Mouse (Mus musculus): ENCODE measurements around the gene Cdkn2aip. TPM values are rescaled to one million over a fixed set of nuclear protein-coding genes. Genes with fewer than 3 reads are reported as not detected.
A peak's percentile ranks its signal among the peaks of the same experiment; 100 is the strongest.

Gene Cdkn2aip
- polyA plus RNA-seq (2015; fragmentation: Nextera tagmentation; extraction: Ambion mirVana): 13.5 and 16.1 TPM in 2 replicates

DNA sequence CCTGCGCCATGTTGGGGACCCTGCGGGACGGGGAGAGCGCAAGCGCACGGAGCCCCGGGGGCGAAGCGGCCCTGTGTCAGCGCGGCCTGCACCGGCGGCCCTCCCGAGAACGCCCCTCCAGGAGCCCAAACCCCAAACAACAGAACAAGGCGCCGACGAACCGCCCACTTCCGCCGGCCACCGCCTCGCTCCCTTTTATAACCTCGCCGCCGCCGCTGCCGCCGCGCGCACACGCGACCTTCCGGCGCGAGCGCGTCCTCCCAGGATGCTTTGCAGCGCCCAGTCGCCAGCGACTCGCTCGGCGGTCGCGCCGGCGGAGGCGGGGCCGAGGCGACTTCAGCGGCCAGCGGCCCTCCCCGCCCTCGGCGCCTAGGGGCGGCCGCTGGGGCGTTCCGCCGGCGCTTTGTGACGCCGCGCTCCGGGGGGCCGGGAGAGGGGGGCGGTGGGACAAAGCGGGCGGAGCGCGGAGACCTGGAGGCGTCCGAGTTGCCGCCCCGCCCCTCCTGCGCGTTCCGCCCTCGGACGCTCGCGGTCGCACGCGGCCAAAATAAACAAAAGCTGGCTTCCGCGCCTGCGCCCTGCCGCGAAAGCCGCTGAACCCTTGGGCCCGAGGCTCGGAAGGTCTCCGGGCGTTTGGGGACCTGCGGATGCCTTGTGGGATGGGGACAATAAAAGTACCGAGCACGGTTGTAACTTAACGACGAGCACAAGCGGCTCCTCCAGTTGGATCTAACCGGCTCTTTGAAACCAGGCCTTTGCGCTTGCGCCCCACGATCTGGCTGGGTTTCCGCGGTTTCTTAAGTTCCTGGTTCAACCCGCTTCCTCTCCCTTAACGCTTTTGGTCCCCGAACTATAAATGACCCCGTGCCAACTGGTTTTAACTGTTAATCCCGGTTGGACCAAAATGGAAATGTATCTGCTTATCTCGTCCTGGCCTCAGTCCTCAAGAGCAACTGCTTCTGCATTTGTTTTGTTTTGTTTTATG lies at the start of gene Cdkn2aip:
Cdkn2aip (minus strand) TSS at position 172 of the 985 bp plus-strand sequence.
- DNase-seq (peak; percentile 91), ATAC-seq (ENCODE audit: low read depth) (peak; percentile 94)
- Histone ChIP-seq H3K27ac (peak within 1 kb of the TSS; percentile 94), H3K36me3 (peaks cover 17% of the 10 kb centered on the region), H3K9me3 (replicated peaks) (no peaks in the 10 kb centered on the region), H3K27me3 (no peaks in the 10 kb centered on the region), H3K4me2 (peak within 1 kb of the TSS; percentile 88), H3K4me3 (replicated peaks) (peak within 1 kb of the TSS; percentile 98), H3K9ac (peak within 1 kb of the TSS; percentile 96), H3K4me1 (replicated peaks) (peaks cover 35% of the 10 kb centered on the region)
- WGBS (ENCODE audit: insufficient replicate concordance): under 1% methylated on average over 94 of the region's 114 CpGs

GRCm38 (mm10) chr8:47763194-47763593 lies 49.5 kb upstream of the Cdkn2aip start:
- H3K4me1 ChIP-seq (replicated peaks): no peaks in the 10 kb centered on the region
- WGBS (ENCODE audit: insufficient replicate concordance): 52% methylated on average over 9 of the region's 9 CpGs
- no peaks in the 10 kb centered on the region for H3K27me3 ChIP-seq
- no peaks in the 10 kb centered on the region for H3K36me3 ChIP-seq
- H3K27ac ChIP-seq: no peak overlapping the region
- ATAC-seq (ENCODE audit: low read depth): no peak
- no peak for DNase-seq
- H3K9ac ChIP-seq: no peak overlapping the region
- no peak overlapping the region for H3K4me2 ChIP-seq
- H3K9me3 ChIP-seq (replicated peaks): no peaks in the 10 kb centered on the region
- no peak overlapping the region for H3K4me3 ChIP-seq (replicated peaks)

GRCm38 (mm10) chr8:47760685-47761084 lies 47.0 kb upstream of the Cdkn2aip start:
- no peak overlapping the region for H3K4me3 ChIP-seq (replicated peaks)
- H3K4me2 ChIP-seq: no peak overlapping the region
- no peaks in the 10 kb centered on the region for H3K9me3 ChIP-seq (replicated peaks)
- H3K36me3 ChIP-seq: no peaks in the 10 kb centered on the region
- H3K27me3 ChIP-seq: no peaks in the 10 kb centered on the region
- 59% methylated on average over 11 of the region's 11 CpGs for WGBS (ENCODE audit: insufficient replicate concordance)
- H3K27ac ChIP-seq: no peak overlapping the region
- H3K9ac ChIP-seq: no peak overlapping the region
- H3K4me1 ChIP-seq (replicated peaks): no peaks in the 10 kb centered on the region
- ATAC-seq (ENCODE audit: low read depth): no peak
- no peak for DNase-seq

- ATAC-seq (ENCODE audit: low read depth): no peak
- no peaks in the 10 kb centered on the region for H3K36me3 ChIP-seq
- no peak for DNase-seq
- WGBS (ENCODE audit: insufficient replicate concordance): 59% methylated on average over 4 of the region's 4 CpGs
- H3K4me2 ChIP-seq: no peak overlapping the region
- H3K4me3 ChIP-seq (replicated peaks): no peak overlapping the region
- no peak overlapping the region for H3K9ac ChIP-seq
- no peak overlapping the region for H3K27ac ChIP-seq
- H3K4me1 ChIP-seq (replicated peaks): no peaks in the 10 kb centered on the region
- H3K9me3 ChIP-seq (replicated peaks): no peaks in the 10 kb centered on the region
- H3K27me3 ChIP-seq: no peaks in the 10 kb centered on the region
Measured at GRCm38 (mm10) chr8:47760186-47760585, 46.5 kb upstream of the Cdkn2aip start.

GRCm38 (mm10) chr8:47753121-47753520 lies 39.4 kb upstream of the Cdkn2aip start:
- no peaks in the 10 kb centered on the region for H3K27me3 ChIP-seq
- no peak overlapping the region for H3K4me3 ChIP-seq (replicated peaks)
- 72% methylated on average over 3 of the region's 3 CpGs for WGBS (ENCODE audit: insufficient replicate concordance)
- H3K4me1 ChIP-seq (replicated peaks): no peaks in the 10 kb centered on the region
- no peaks in the 10 kb centered on the region for H3K36me3 ChIP-seq
- DNase-seq: no peak
- H3K9ac ChIP-seq: no peak overlapping the region
- no peaks in the 10 kb centered on the region for H3K9me3 ChIP-seq (replicated peaks)
- H3K4me2 ChIP-seq: no peak overlapping the region
- ATAC-seq (ENCODE audit: low read depth): no peak
- H3K27ac ChIP-seq: no peak overlapping the region

GRCm38 (mm10) chr8:47750096-47750495 lies 36.4 kb upstream of the Cdkn2aip start:
- peak overlapping the region; percentile 12; the same call in 1 of the 2 replicates for H3K4me2 ChIP-seq

DNA sequence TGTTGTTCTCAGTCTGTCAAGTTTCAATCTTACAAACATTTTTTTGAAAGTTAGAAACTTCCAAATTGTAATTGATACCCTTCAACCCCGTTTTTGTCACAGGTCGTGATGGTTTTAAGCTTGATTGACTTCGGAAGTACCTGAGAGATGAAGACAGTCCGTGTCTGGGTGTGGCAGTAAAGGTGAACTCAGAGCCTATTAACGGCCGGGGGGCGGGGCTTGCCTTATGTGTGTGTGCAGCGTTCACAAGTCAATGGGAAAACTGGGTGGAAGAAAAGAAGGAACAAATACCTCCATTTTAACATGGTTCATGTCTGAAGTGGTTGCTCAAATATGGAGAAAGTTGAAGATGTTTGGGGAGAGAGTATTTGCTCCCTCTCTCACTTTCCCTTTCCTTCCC lies 35.8 kb upstream of the Cdkn2aip start:
- Histone ChIP-seq H3K9ac (no peak overlapping the region), H3K36me3 (no peaks in the 10 kb centered on the region), H3K4me2 (no peak overlapping the region; the same call in 1 of the 2 replicates), H3K9me3 (replicated peaks) (no peaks in the 10 kb centered on the region), H3K27ac (no peak overlapping the region), H3K4me3 (replicated peaks) (no peak overlapping the region), H3K4me1 (replicated peaks) (no peaks in the 10 kb centered on the region), H3K27me3 (no peaks in the 10 kb centered on the region)
- WGBS (ENCODE audit: insufficient replicate concordance): 50% methylated on average over 8 of the region's 8 CpGs
- ATAC-seq (ENCODE audit: low read depth) (no peak), DNase-seq (no peak)

More at GRCm38 (mm10) chr8:47750096-47750495, 36.4 kb upstream of the Cdkn2aip start:
- Histone ChIP-seq H3K4me3 (replicated peaks) (no peak overlapping the region), H3K9ac (no peak overlapping the region), H3K4me1 (replicated peaks) (no peaks in the 10 kb centered on the region), H3K9me3 (replicated peaks) (no peaks in the 10 kb centered on the region), H3K36me3 (no peaks in the 10 kb centered on the region), H3K27me3 (no peaks in the 10 kb centered on the region), H3K27ac (no peak overlapping the region)
- ATAC-seq (ENCODE audit: low read depth) (no peak), DNase-seq (no peak)
- 33% methylated on average over 14 of the region's 14 CpGs for WGBS (ENCODE audit: insufficient replicate concordance)

GRCm38 (mm10) chr8:47746304-47746703 lies 32.6 kb upstream of the Cdkn2aip start:
- Histone ChIP-seq H3K4me3 (replicated peaks) (no peak overlapping the region), H3K27me3 (no peaks in the 10 kb centered on the region; the same call in 1 of the 2 replicates), H3K4me1 (replicated peaks) (no peaks in the 10 kb centered on the region), H3K9ac (no peak overlapping the region), H3K4me2 (no peak overlapping the region), H3K9me3 (replicated peaks) (no peaks in the 10 kb centered on the region), H3K36me3 (no peaks in the 10 kb centered on the region), H3K27ac (no peak overlapping the region)
- no peak for ATAC-seq (ENCODE audit: low read depth)
- DNase-seq: no peak
- WGBS (ENCODE audit: insufficient replicate concordance): 71% methylated on average over 12 of the region's 12 CpGs

DNA sequence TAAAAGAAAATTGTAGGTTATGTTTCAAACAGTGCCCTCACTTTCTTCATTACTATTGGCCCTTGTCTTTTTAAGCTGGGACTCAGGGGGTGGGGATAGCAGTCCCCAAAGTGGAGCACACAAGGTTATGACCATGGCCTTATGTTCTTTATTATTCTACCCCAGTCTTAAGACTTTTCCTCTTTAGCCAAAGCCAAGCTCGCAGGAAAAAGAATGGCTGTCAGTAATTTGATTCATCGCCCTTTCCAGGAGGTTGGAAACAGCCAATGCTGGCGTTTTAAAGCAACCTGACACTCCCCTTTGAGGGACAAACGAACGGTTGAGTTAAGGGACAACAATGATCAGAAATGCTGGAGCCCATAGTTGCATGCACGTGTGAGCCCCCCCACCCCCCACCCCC lies 32.1 kb upstream of the Cdkn2aip start:
- Histone ChIP-seq H3K36me3 (no peaks in the 10 kb centered on the region), H3K4me3 (replicated peaks) (no peak overlapping the region), H3K4me1 (replicated peaks) (no peaks in the 10 kb centered on the region), H3K9ac (no peak overlapping the region), H3K9me3 (replicated peaks) (no peaks in the 10 kb centered on the region), H3K27me3 (no peaks in the 10 kb centered on the region; the same call in 1 of the 2 replicates), H3K27ac (no peak overlapping the region), H3K4me2 (no peak overlapping the region)
- 43% methylated on average over 6 of the region's 6 CpGs for WGBS (ENCODE audit: insufficient replicate concordance)
- ATAC-seq (ENCODE audit: low read depth) (no peak), DNase-seq (no peak)

GRCm38 (mm10) chr8:47744803-47745202 lies 31.1 kb upstream of the Cdkn2aip start:
- 62% methylated on average over 9 of the region's 9 CpGs for WGBS (ENCODE audit: insufficient replicate concordance)
- H3K4me3 ChIP-seq (replicated peaks): no peak overlapping the region
- H3K4me2 ChIP-seq: no peak overlapping the region
- H3K27ac ChIP-seq: no peak overlapping the region
- no peaks in the 10 kb centered on the region for H3K36me3 ChIP-seq
- H3K4me1 ChIP-seq (replicated peaks): no peaks in the 10 kb centered on the region
- no peaks in the 10 kb centered on the region for H3K9me3 ChIP-seq (replicated peaks)
- no peak for DNase-seq
- H3K27me3 ChIP-seq: no peaks in the 10 kb centered on the region; the same call in 1 of the 2 replicates
- no peak for ATAC-seq (ENCODE audit: low read depth)
- no peak overlapping the region for H3K9ac ChIP-seq

DNA sequence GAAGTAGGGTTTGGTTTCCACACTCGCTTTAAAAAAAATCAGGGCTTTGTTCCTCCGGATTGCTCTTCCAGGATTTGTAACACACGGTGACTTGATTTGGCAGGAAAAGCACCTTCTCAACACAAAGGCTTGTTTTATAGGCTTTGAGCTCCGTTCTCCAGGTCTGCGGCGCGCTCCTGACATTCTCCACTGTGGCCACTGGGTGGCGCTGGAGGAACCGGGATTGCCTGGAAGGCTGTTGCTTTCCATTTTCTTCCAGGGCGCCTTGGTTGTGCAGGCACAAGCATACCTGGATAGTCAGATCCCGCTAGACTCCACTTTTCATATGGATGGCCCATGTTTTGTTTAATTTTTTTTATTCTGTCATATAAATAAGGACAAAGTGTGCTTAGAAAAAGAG lies 29.7 kb upstream of the Cdkn2aip start:
- no peak overlapping the region for H3K9ac ChIP-seq
- peak; percentile 32 for DNase-seq
- ATAC-seq (ENCODE audit: low read depth): no peak
- no peaks in the 10 kb centered on the region for H3K4me1 ChIP-seq (replicated peaks)
- H3K27ac ChIP-seq: no peak overlapping the region
- 4% methylated on average over 11 of the region's 11 CpGs for WGBS (ENCODE audit: insufficient replicate concordance)
- no peaks in the 10 kb centered on the region for H3K9me3 ChIP-seq (replicated peaks)
- H3K4me2 ChIP-seq: no peak overlapping the region
- H3K27me3 ChIP-seq: no peaks in the 10 kb centered on the region; the same call in 1 of the 2 replicates
- H3K36me3 ChIP-seq: no peaks in the 10 kb centered on the region
- H3K4me3 ChIP-seq (replicated peaks): no peak overlapping the region
